Mouse (Mus musculus) bone marrow macrophage, adult 2 months (primary cell): ENCODE results near the gene B4galnt1.

ENCODE experiments used
- CTCF ChIP-seq: IDR thresholded peaks from 2 replicates; pipeline ENCODE4 v1.5.1; 2012; ENCODE audit warnings: low read depth, mild to moderate bottlenecking, low read length, moderate library complexity
- POLR2A ChIP-seq: IDR thresholded peaks from 2 replicates; pipeline ENCODE4 v1.6.1; 2012; ENCODE audit warnings: mild to moderate bottlenecking, low read depth, low read length, borderline replicate concordance

DNA sequence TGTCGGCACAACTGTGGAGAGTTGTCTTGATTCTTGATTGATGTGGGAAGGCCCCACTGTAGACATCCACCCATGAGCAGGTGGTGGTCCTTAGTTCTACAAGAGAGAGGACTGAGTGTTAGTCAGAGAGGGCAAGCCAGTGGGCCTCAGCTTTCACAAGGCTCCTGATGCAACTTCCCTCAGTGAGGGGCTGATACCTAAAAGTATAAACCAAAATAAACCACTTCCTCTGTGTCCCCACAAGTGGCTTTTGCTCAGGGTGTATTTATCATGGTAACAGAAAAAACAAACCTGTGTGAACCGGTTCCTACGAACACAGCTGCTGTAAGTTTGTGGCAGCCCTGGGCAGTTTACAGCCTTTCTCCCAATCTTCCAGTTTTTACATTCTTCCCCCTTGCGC, 28.5 kb upstream of the B4galnt1 start:
- TF ChIP-seq POLR2A (no peak), CTCF (no peak)
